Mouse (Mus musculus) ES-Bruce4 (cell line): ENCODE data around the gene Lhfpl3.

Experiments used
- CTCF ChIP-seq: IDR thresholded peaks from one replicate; pipeline ENCODE4 v1.8.1; 2011; ENCODE audit warnings: low read depth, low read length
- POLR2A ChIP-seq: IDR thresholded peaks from one replicate; pipeline ENCODE4 v1.8.1; 2011; ENCODE audit warnings: low read length; ENCODE audit not compliant: insufficient read depth

- TF ChIP-seq POLR2A (no peak), CTCF (no peak)
Measured at GRCm38 (mm10) chr5:23111307-23111706, 365.4 kb downstream of the Lhfpl3 start.
